Mouse (Mus musculus) liver, postnatal 0 days (tissue): ENCODE measurements around the gene Gm20716. TPM values are rescaled to one million over a fixed set of nuclear protein-coding genes. Genes with fewer than 3 reads are reported as not detected.

Source experiments
- ATAC-seq: fragments of 200-750 bp; cut with Nextera tagmentation; 2 replicates; pipeline ENCODE4 v1.8.0; 2017; ENCODE audit warnings: mild to moderate bottlenecking, moderate library complexity
- DNase-seq: peaks from one replicate; pipeline ENCODE4 v3.0.0-alpha.2; 2016
- H3K27ac ChIP-seq: fragments of 300-500 bp; sonication (generic); 2 replicates; pipeline ENCODE4 v1.5.1; 2014; ENCODE audit warnings: antibody characterized with exemption, moderate library complexity, mild to moderate bottlenecking, low read depth
- H3K27me3 ChIP-seq: fragments of 300-500 bp; sonication (generic); 2 replicates; pipeline ENCODE4 v1.6.1; 2014; ENCODE audit warnings: low read length, control low read depth, mixed read lengths; ENCODE audit not compliant: insufficient read depth
- H3K36me3 ChIP-seq: fragments of 300-500 bp; sonication (generic); replicated peaks from 2 replicates; pipeline ENCODE4 v1.6.1; 2014; ENCODE audit warnings: mild to moderate bottlenecking, control low read depth, low read length, moderate library complexity, mixed read lengths; ENCODE audit not compliant: insufficient read depth
- H3K4me1 ChIP-seq: fragments of 300-500 bp; sonication (generic); 2 replicates; pipeline ENCODE4 v1.6.1; 2014; ENCODE audit warnings: antibody characterized with exemption, mild to moderate bottlenecking, control low read depth; ENCODE audit not compliant: insufficient read depth
- H3K4me2 ChIP-seq: fragments of 300-500 bp; sonication (generic); 2 replicates; pipeline ENCODE4 v1.6.1; 2014; ENCODE audit warnings: low read depth, mild to moderate bottlenecking, low read length, moderate library complexity, mixed read lengths
- H3K4me3 ChIP-seq: fragments of 300-500 bp; sonication (generic); 2 replicates; pipeline ENCODE4 v1.5.1; 2014; ENCODE audit warnings: low read depth, low read length
- H3K9ac ChIP-seq: fragments of 300-500 bp; sonication (generic); replicated peaks from 2 replicates; pipeline ENCODE4 v1.6.1; 2014; ENCODE audit warnings: mild to moderate bottlenecking, moderate library complexity
- H3K9me3 ChIP-seq: fragments of 300-500 bp; sonication (generic); 2 replicates; pipeline ENCODE4 v1.6.1; 2016; ENCODE audit warnings: mild to moderate bottlenecking, control low read depth, low read length, mixed read lengths
- CTCF ChIP-seq: sonication (generic); IDR thresholded peaks from 2 replicates; pipeline ENCODE4 v1.5.1; 2016; ENCODE audit warnings: antibody characterized with exemption, low read depth
- EP300 ChIP-seq: IDR thresholded peaks from 2 replicates; pipeline ENCODE4 v1.6.1; 2016; ENCODE audit warnings: antibody characterized with exemption, low read depth, mild to moderate bottlenecking
- WGBS: fragments of 180-500 bp; shearing (Covaris S2); extraction: QIAGEN DNeasy Blood & Tissue Kit; methylation state at CpG from one replicate; pipeline ENCODE4 v1.1.7; 2014; ENCODE audit not compliant: insufficient replicate concordance; 5-methylcytosine and 5-hydroxymethylcytosine counted together
- polyA plus RNA-seq: library from polyadenylated mRNA; unstranded; fragments of >200 nt; fragmentation: Nextera tagmentation; extraction: Ambion mirVana; gene quantifications from 2 replicates; pipeline ENCODE4 v1.2.1, GENCODE M21; 2015

The Gm20716 gene
- 1.9 and 2.8 TPM in 2 replicates for polyA plus RNA-seq

GRCm38 (mm10) chr2:168230026-168230728 is at the start of gene Gm20716, which contains the start of the genes Dpm1 and Mocs3:
Gene Gm20716 (minus strand): TSS chr2:168230364.
Gene Dpm1 (minus strand): TSS chr2:168230591.
Gene Mocs3 (plus strand): TSS chr2:168230622.
- Histone ChIP-seq H3K27ac (peak within 1 kb of the TSS; percentile 86), H3K4me2 (peak within 1 kb of the TSS; percentile 98), H3K36me3 (peaks cover 16% of the 10 kb centered on the region), H3K4me3 (peak within 1 kb of the TSS; percentile 97), H3K9ac (peak within 1 kb of the TSS; percentile 96), H3K4me1 (peaks cover 28% of the 10 kb centered on the region), H3K27me3 (no peaks in the 10 kb centered on the region), H3K9me3 (no peaks in the 10 kb centered on the region)
- peak; percentile 89 for DNase-seq
- TF ChIP-seq CTCF (no peak), EP300 (peak; percentile 54; the same call in 1 of the 2 replicates)
- ATAC-seq: peak; percentile 85
- WGBS: under 1% methylated on average over 62 of the region's 73 CpGs

DNA sequence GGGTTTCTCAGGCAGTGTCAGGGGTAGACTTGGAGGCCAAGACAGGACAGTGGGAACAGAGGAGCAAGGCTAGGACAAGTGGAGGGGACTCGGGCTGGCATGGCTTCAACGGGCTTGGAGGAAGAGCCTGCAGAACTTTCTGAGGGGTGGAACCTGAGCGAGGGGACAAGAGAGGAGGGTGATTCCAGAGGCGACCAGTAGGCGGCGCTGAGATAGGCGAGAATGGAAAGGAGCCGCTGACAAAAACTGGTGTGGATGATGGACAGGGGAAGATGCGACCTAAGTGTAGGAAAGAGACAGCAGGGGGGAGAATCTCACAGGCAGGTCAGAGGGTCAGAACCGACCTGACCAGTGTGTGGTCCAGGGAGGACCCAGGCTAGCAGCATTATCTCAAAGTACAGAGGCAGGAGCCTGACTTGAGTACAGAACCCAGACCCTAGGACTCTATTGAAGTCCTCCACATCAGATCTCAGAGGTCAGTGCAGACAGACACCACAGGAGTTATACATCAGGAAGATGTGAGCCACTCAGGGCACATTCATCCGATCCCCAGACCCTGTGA is 44.3 kb upstream of the Gm20716 start:
- H3K9me3 ChIP-seq: no peaks in the 10 kb centered on the region
- H3K27ac ChIP-seq: no peak overlapping the region
- peaks cover 44% of the 10 kb centered on the region for H3K27me3 ChIP-seq
- ATAC-seq (no peak), DNase-seq (peak; percentile 79)
- H3K4me1 ChIP-seq: no peaks in the 10 kb centered on the region
- no peak overlapping the region for H3K9ac ChIP-seq
- no peaks in the 10 kb centered on the region for H3K36me3 ChIP-seq
- H3K4me3 ChIP-seq: no peak overlapping the region
- TF ChIP-seq CTCF (peak; percentile 85), EP300 (no peak)
- WGBS: 4% methylated on average over 11 of the region's 11 CpGs
- no peak overlapping the region for H3K4me2 ChIP-seq

DNA sequence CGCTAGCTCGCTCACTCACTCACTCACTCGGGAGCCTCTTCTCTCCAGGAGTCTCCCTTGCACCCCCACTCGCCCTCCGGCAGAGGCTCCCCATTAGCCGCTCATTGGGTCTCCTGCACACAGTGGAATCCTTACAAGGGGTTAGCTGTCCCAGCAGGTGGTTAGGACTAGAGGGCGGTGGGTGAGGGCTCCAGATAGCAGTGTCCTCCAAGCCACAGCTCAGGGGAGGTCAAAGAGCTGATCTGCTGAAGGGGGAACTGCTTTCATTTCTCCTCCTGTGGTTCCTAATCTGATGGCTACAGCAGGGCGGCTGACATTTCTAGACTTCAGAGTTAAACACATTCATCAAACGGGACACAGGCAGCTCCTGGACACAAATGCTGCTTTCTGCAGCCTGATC is 43.2 kb upstream of the Gm20716 start:
- DNase-seq (no peak), ATAC-seq (peak; percentile 27; the same call in 1 of the 2 replicates)
- no peak for TF ChIP-seq EP300
- no peak for TF ChIP-seq CTCF
- no peak overlapping the region for H3K27ac ChIP-seq
- peak overlapping the region; percentile 26; the same call in 1 of the 2 replicates for H3K4me2 ChIP-seq
- H3K4me1 ChIP-seq: no peaks in the 10 kb centered on the region
- H3K36me3 ChIP-seq: no peaks in the 10 kb centered on the region
- H3K9me3 ChIP-seq: 0 out of 2 replicates have a peak, but pooled peaks cover 2% of the 10 kb centered on the region
- peaks cover 35% of the 10 kb centered on the region for H3K27me3 ChIP-seq
- H3K9ac ChIP-seq: no peak overlapping the region
- H3K4me3 ChIP-seq: no peak overlapping the region
- 15% methylated on average over 9 of the region's 9 CpGs for WGBS

DNA sequence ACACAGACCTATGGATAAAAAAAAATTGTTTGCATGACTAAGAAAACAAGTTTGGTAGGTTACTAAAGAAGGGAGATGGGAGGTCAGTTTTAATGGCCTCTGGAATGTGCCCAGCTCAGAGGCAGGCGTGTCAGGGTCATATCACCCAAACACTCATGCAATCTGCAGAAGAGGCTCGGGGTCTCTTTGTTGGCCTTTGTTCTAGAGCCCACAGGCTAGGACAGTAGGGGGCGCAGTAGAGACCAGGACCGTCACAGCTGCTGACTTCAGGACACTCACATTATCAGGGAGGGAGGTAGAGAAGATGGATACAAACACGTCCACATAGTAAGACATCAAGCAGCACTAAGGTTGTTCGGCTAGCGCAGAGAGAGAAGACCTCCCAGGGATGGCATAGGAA is 37.9 kb upstream of the Gm20716 start:
- H3K9me3 ChIP-seq: 0 out of 2 replicates have a peak, but pooled peaks cover 2% of the 10 kb centered on the region
- no peak overlapping the region for H3K4me2 ChIP-seq
- no peak overlapping the region for H3K4me3 ChIP-seq
- H3K27ac ChIP-seq: no peak overlapping the region
- H3K9ac ChIP-seq: no peak overlapping the region
- ATAC-seq (no peak), DNase-seq (peak; percentile 40)
- H3K27me3 ChIP-seq: 0 out of 2 replicates have a peak, but pooled peaks cover 3% of the 10 kb centered on the region
- TF ChIP-seq CTCF (peak; percentile 52), EP300 (no peak)
- H3K4me1 ChIP-seq: no peaks in the 10 kb centered on the region
- 38% methylated on average over 7 of the region's 7 CpGs for WGBS
- no peaks in the 10 kb centered on the region for H3K36me3 ChIP-seq

GRCm38 (mm10) chr2:168260900-168261299 is 30.7 kb upstream of the Gm20716 start:
- H3K4me1 ChIP-seq: no peaks in the 10 kb centered on the region
- H3K27me3 ChIP-seq: peaks cover 9% of the 10 kb centered on the region; the same call in 1 of the 2 replicates
- H3K4me3 ChIP-seq: no peak overlapping the region
- H3K9ac ChIP-seq: no peak overlapping the region
- DNase-seq (no peak), ATAC-seq (no peak)
- no peaks in the 10 kb centered on the region for H3K9me3 ChIP-seq
- WGBS: 81% methylated on average over 10 of the region's 10 CpGs
- no peak overlapping the region for H3K27ac ChIP-seq
- H3K36me3 ChIP-seq: no peaks in the 10 kb centered on the region
- TF ChIP-seq CTCF (no peak), EP300 (no peak)
- H3K4me2 ChIP-seq: no peak overlapping the region

GRCm38 (mm10) chr2:168260124-168260523 is 30.0 kb upstream of the Gm20716 start:
- no peaks in the 10 kb centered on the region for H3K36me3 ChIP-seq
- no peak overlapping the region for H3K4me3 ChIP-seq
- H3K27ac ChIP-seq: no peak overlapping the region
- WGBS: 43% methylated on average over 3 of the region's 3 CpGs
- no peak for TF ChIP-seq CTCF
- no peak for DNase-seq
- no peaks in the 10 kb centered on the region for H3K4me1 ChIP-seq
- H3K27me3 ChIP-seq: peaks cover 9% of the 10 kb centered on the region; the same call in 1 of the 2 replicates
- no peaks in the 10 kb centered on the region for H3K9me3 ChIP-seq
- no peak for ATAC-seq
- H3K4me2 ChIP-seq: no peak overlapping the region
- H3K9ac ChIP-seq: no peak overlapping the region
